Mouse (Mus musculus) heart, adult 18-20 months (tissue): Measurements from ENCODE around the gene Itprip. TPM values are rescaled to one million over a fixed set of nuclear protein-coding genes. Genes with fewer than 3 reads are reported as not detected.
A peak's percentile ranks its signal among the peaks of the same experiment; 100 is the strongest.

Experiments used
- DNase-seq, 2 experiments: peaks; one replicate each; pipeline ENCODE4 v3.0.0; 2021 to 2022; ENCODE audit warnings: mixed read lengths in 1 of 2
- long read RNA-seq, 2 experiments: library from polyadenylated mRNA; stranded (forward); transcript quantifications; one replicate each; pipeline ENCODE4 v2.0.0; 2021
- total RNA-seq, 2 experiments: library from RNA; stranded (reverse); gene quantifications; 2 replicates each; pipeline ENCODE4 v1.2.3; 2021

Itprip gene
- total RNA-seq = 1 to 10 TPM; 8.9 to 9.2 TPM
- long read RNA-seq, experiment 1, partial matches to known transcripts = 1 of 6 reads
- long read RNA-seq, experiment 1, other reads (novel, unspliced or antisense) = 5 of 6 reads
- long read RNA-seq, experiment 2, partial matches to known transcripts = 0 of 2 reads
- long read RNA-seq, experiment 2, other reads (novel, unspliced or antisense) = 2 of 2 reads

GRCm38 (mm10) chr19:47919126-47919965 lies at the start of gene Itprip, which contains the start of gene Cfap43:
TSS of gene Itprip (minus strand) at chr19:47919299.
TSS of gene Cfap43 (minus strand) at chr19:47919287.
- DNase-seq = peak; percentile 93 to 94

- no peak for DNase-seq
These were observed 39.1 kb upstream of the Itprip start for GRCm38 (mm10) chr19:47958181-47958580.

- DNase-seq = no peak
These were observed 34.1 kb upstream of the Itprip start for GRCm38 (mm10) chr19:47953169-47953568.

DNA sequence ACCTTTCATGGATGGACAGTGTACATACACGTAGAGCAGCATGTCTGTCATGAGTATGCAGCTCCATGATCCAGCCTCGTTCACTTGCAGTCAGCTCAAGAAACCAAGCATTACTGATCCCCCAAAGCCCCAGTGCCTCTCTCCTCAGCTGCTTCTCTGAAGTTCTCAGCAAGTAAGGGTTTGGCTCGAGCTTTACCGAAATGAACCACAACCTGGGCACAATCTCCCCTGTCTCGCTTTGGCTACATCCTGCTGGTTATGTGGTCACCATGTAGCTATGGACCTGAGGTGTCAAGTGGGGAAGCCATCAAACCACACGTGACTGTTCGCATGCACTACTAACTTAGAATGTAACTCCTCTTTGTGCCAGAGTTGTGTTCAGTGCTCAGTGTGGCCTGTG lies 31.8 kb upstream of the Itprip start:
- DNase-seq = no peak

DNA sequence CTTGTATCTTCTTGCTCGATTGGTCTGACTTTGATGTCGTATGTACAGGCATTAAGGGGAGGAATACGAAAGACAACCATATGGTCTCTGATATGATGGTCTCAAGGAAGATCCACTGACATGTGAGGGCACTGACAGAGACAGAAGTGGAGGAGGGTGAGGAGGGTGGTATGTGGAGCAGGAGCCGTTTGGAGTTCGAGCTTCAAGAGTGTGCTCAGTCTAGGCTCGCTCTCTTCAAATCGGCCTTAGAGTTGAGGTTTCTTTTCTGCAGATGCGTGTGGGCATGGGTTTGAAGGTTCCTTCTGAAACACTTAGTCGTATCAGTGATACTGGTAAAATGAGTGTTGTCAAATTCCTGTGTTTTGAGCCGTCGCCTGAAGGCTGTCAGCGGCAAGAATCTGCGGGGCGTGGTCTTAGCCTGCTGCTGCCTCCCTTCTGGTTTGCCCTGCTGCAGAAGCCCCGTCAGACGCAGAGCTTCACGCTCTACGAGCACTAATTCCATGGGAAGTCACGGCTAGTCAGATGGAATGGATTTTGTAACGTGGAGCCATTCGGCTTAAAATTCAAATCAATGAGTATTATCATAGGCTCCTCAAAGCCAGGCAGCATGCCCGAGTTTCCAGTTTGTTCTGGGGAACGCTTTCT lies 27.8 kb upstream of the Itprip start:
- no peak for DNase-seq

DNA sequence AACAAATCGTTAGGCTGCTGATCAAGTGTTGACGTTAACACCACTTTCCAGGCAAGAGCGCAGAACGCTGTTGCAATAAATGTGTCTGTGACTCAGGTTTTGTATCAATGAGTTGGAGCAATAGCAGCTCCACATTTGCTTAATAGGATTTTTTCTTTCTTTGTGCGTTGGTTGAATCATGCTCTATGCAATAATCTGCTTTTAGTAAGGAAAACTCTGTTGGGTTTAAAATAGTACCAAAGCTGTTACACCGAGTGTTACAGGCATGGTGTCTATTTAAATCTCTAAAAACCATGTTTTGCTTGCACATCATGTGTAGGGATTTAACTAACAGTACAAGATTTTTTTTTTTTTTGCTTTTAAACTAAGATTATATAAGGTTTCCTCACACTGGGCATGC lies 20.3 kb upstream of the Itprip start:
- no peak for DNase-seq

DNA sequence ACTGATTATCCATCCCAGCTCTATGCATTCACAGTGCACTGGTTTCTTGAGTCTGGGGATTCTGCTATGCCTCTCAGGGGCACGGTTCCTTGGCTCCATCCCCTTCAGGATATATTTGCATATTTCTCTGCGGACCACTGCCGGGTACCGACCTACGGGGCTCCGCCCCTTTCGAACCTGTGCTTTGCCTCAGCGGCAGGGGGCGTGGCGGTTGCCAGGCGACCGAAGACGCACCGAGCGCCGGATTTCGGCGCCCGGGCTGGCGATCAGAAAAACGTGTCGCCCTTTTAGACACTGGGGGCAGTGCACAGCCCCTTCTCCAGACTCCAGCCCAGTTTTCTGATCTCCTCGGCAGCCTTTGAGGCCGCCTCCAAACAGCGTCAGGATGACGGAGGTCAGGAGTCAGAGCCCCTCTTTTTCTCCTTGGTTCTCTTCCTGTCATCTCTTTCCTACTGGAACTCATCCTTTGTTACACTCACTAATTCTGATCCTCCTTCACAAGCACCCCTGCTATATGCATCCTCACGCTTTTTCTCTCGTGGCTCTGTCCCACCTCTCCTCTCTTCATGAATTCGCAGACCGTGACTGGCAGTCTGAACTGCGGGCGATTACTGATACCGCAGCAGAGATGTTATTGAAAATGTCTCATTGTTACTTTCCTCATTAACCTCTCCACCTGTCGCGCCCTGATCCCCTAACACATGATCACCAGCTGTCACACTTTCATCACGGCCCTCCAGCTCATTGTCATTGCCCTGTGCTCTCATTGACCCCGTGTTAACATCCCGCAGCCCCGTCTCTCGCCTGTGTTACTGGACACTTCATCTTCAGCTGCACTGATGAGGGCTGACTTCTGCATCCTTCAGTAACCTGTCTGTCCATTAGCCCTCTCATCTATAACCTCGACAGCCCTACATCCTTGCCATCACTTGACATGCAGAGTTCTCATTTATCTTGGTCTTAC lies 18.6 kb upstream of the Itprip start, which contains the start of gene Cfap58:
Gene Cfap58 (plus strand): TSS at position 233 of the 964 bp plus-strand sequence.
- DNase-seq = peak; percentile 38 to 62

DNA sequence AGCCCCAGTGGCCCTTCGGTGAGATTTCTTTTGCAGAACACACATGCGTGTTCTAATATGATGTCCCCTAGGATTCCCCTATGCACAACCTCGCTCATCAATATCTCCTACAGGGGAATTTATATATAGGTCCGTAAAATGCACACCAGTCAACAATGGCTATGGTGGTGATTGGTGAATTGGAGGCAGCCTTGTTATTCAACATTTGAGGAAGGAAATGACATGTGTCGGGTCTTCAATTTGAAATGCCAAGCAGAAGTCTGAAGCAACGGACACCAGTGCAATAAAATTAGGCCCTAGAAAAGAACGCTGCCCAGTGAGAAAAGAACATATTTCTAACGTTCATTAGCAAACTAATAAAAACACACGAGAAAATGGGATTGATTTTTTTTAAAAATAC lies 17.8 kb upstream of the Itprip start:
- DNase-seq = no peak

DNA sequence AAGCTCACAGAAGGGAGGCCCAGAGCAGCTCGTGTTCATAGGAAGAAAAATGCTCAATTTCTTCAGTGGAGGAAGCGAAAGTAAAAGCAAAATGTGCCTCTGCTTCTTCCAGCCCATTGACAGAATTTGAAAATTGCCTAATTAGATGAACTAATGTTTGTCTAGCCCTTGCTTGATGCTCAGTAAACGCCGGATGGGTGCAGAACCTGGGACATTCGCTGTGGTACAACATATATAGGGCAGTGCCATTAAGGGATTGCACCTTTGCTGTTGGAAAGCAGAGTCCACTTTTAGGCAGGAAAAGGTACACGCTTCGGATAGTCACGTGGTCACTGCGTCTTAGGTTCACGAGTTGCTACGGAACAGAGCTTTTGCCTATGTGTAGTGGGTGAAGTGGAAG lies 17.4 kb upstream of the Itprip start:
- no peak for DNase-seq

- DNase-seq = no peak
These were observed 16.4 kb upstream of the Itprip start for GRCm38 (mm10) chr19:47935530-47935929.

DNA sequence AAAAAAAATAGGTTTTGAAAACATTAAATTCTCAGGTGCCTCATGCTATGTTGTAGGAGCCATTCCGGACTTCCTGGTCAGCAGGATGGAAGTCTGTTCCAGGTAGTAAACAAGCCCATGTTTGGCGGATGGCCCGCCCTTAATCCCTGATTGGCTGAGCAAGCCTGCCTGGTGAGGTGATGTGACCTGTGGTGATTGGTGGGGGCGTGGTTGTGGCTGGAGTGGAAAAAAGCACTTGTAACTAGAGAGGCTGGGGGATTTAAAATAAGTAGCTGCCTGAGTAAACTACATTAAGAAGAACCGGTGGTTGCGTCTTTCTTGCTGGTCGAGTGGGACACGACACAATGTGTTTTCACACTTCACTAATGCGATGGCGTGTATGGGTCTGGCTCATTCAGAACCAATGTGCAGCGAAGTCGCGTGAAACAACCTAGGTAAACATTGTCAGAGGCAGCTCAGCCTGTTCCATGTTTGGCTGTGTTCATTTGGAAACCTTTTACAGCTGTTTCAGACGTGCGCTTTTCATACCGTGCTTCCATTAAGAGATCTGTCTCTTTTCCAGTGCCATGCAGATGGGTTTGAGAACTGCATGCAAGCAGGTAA lies 15.6 kb upstream of the Itprip start:
- DNase-seq = no peak

GRCm38 (mm10) chr19:47934146-47934545 lies 15.0 kb upstream of the Itprip start:
- no peak for DNase-seq

DNA sequence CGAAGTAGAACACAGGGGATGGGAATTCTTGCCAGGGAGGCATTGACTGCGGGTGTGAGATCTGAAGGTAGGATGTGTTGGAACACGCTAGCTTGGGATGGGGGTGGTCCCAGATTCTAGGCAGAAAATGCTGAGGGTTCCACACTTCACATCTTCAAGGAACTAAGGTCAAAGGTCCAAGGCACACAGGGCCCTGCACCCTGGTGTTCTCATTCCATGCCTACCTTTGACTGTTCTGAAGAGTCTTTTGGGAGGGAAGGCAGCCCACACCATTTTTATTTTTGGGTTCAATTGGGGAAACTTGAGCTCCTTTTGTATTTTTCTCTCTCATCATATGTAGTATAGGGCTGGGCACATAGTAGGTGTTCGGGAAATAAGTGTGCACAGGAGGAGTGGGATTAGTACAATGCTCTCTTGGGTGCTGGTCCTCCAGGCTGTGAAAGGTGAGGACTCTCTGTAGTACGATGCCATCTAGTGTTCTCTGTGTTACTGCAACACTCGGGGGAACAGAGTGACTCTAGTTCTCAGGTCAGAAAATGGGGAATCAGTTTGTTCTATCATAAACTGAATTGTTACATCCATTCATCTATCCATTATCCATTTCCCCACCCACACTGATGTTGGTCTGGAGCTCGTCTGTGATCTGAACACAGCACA lies 13.0 kb upstream of the Itprip start:
- DNase-seq = peak; percentile 48 to 59

DNA sequence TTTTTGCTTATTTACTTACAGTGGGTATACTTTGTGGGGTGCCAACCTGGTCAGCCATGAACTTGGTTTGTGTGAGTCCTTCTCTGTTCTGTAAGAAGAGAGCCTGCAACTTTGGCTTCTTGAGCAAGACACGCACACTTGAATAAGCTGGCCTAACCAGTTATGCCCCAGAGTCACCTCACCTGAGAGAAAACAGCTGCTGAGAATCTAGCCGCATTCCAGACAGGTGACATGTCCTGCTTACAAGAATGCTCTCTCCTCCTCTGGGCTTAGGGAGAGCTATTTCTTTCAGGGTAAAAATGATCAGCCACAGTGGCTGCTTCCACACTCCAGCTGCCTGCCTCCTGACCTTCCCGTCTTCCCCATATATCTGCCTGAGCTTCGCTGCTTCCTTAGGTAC lies 9.9 kb upstream of the Itprip start:
- DNase-seq = no peak

DNA sequence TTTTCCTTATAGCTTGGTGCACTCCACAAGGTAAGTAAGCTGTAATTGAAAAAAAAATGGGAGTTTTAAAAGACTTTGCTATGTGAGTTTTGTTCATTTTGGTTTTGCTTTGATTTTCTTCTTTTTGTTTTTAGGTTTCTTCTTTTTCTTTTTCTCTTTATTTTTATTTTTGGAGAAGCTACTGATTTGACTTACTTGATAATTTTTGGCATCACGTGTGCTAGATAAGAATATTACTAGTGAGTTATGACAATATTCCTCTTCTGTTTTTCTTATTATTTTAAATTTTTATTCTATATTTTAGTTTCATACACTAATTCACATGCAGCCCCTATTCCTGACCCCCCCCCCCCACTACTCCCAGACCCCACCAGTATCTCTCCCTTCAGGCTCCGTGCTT lies 7.9 kb upstream of the Itprip start:
- no peak for DNase-seq

- DNase-seq = no peak
These were observed 6.7 kb upstream of the Itprip start for GRCm38 (mm10) chr19:47925819-47926218.

GRCm38 (mm10) chr19:47919966-47920375 lies 872 bp upstream of the Itprip start:
- peak; percentile 84 to 85 for DNase-seq

- DNase-seq = peak; percentile 56 to 57
These were observed 521 bp downstream of the Itprip start for GRCm38 (mm10) chr19:47918455-47919101.

DNA sequence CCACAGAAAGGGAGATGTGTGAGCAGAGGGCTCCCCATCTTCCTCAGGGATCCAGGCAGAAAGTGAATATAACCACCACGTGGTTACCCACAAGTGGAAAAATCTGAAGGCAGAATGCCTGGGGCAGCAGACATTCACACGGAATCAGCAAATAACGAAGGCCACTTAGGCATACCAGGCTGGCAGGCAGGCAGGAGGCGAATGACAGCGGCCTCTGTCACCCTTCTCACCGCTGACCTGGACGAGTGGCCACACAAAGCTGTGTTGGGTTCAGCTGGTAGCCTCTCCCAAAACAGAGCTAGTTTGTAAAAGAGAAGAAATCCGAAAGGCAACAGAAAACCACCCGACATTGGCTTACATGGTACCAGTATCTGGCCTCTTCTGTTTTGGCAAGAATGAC lies 1.1 kb downstream of the Itprip start:
- DNase-seq = peak in 1 of 2 experiments; percentile 44

DNA sequence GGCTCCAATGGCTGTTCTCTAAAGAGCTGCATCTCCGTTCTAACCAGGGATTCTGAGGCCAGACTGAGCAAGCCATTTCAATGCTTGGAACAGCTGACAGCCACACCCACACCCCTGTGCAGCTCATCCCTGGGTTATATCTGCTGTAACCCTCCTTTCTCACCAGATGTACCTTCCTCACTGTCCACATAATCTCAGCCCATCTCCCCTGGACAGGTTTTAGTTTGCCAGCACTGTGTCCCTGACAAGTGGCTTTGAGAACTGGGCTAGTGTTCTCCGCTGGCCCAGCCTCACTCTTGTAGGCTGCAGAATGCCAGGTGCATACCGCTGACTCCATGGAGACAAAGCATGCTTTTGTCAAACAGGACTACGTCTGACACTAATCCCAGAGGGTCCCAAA lies 1.7 kb downstream of the Itprip start:
- DNase-seq = no peak
